In the genomic region with DNA sequence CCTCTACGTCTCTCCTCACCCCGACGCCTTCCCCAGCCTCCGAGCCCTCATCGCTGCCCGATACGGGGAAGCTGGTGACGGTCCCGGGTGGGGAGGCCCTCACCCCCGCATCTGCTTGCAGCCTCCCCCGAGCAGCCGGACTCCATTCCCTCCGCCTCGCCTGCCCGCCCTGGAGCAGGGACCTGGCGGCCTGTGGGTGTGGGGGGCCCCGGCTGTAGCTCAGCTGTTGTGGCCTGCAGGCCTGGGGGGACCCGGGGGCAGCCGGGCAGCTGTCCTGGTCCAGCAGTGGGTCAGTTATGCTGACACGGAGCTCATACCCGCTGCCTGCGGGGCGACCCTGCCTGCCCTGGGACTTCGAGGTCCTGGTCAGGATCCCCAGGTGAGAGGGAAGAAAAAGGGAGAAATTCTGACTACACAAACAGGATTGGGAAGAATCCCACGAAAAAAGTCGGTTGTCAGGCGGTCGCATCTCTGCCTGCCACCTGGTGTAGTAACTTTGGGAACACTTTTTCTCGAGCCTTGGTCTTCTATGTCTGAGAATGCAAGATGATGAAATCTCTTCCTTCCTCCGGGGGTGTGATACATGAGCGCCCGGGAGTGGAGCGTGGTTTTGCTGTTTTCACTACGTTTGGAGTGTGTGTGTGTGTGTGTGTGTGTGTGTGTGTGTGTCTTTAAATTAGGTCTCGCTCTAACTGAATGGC, we compare ENCODE assay signal across 1 mouse cellular context.
A peak's percentile ranks its signal among the peaks of the same experiment; 100 is the strongest.
TF ChIP-seq lines count a peak whose summit lies in the region.

No protein-coding gene starts in this region.

TF ChIP-seq in MEL, 35 proteins besides CTCF, POLR2A, EP300 and RAD21:
- TF ChIP-seq ZMIZ1 (IDR thresholded peaks at IDR 0.05; ENCODE audit: low read depth, low read length): no peak
- TF ChIP-seq HCFC1 (IDR thresholded peaks at IDR 0.05; ENCODE audit: low read depth, low read length): 0 out of 2 replicates have a peak, but pooled peaks have one; percentile 11
- TF ChIP-seq MAX (IDR thresholded peaks at IDR 0.05; ENCODE audit: low read length): 0 out of 2 replicates have a peak, but pooled peaks have one; percentile 17
- peak; percentile 21; the same call in 1 of the 2 replicates for TF ChIP-seq KAT2A (conservative IDR thresholded peaks at IDR 0.05; ENCODE audit: low read depth, low read length)
- peak; percentile 48; the same call in 1 of the 2 replicates for TF ChIP-seq TBP (IDR thresholded peaks at IDR 0.05; ENCODE audit: low read depth, low read length)
- TF ChIP-seq MYC (IDR thresholded peaks at IDR 0.05; ENCODE audit: low read depth, low read length): no peak
- no peak for TF ChIP-seq NELFE (IDR thresholded peaks at IDR 0.05; ENCODE audit: low read depth, low read length)
- TF ChIP-seq SIN3A (IDR thresholded peaks at IDR 0.05; ENCODE audit: low read length): peak; percentile 37; the same call in 1 of the 2 replicates
- peak; percentile 35; the same call in 1 of the 2 replicates for TF ChIP-seq BHLHE40 (IDR thresholded peaks at IDR 0.05; ENCODE audit: borderline replicate concordance, low read depth, low read length)
- peak; percentile 24; the same call in 1 of the 2 replicates for TF ChIP-seq CHD1 (IDR thresholded peaks at IDR 0.05; ENCODE audit: low read depth, low read length)
- no peak for TF ChIP-seq MEF2A (IDR thresholded peaks at IDR 0.05; ENCODE audit: extremely low read depth, insufficient replicate concordance, low read depth, low read length, poor library complexity, severe bottlenecking)
- peak; percentile 26; the same call in 1 of the 2 replicates for TF ChIP-seq ETS1 (IDR thresholded peaks at IDR 0.05; ENCODE audit: low read depth, low read length)
- TF ChIP-seq ZC3H11A (IDR thresholded peaks at IDR 0.05; ENCODE audit: low read depth, low read length): no peak
